Mouse (Mus musculus) c-Kit-positive CD71-positive TER-119-positive erythroid progenitor cells, embryonic 14.5 days (primary cell): ENCODE data around the gene Isg20l2.

ENCODE experiments used
- DNase-seq: peaks from one replicate; pipeline ENCODE4 v3.0.0-alpha.2; 2013; ENCODE audit warnings: low spot score

Gene Isg20l2

GRCm38 (mm10) chr3:87913491-87913890 lies 16.6 kb upstream of the Isg20l2 start:
- DNase-seq, result no peak

DNA sequence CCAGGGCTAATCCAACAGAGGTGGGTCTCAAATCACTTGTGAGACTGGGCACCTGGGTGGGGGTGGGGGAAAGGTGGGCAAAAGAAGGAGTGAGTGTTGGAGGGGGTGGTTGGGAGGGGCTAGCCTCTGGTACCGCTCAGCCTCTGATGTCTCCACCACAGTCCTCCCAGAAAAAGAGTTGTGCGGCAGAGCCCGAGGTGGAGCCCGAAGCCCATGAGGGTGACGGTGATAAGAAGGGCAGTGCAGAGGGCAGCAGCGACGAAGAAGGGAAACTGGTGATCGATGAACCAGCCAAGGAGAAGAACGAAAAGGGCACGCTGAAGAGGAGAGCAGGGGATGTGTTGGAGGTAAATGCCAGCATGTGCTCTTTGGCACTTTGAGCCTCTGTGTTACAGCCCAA lies 16.2 kb upstream of the Isg20l2 start:
- no peak for DNase-seq

DNA sequence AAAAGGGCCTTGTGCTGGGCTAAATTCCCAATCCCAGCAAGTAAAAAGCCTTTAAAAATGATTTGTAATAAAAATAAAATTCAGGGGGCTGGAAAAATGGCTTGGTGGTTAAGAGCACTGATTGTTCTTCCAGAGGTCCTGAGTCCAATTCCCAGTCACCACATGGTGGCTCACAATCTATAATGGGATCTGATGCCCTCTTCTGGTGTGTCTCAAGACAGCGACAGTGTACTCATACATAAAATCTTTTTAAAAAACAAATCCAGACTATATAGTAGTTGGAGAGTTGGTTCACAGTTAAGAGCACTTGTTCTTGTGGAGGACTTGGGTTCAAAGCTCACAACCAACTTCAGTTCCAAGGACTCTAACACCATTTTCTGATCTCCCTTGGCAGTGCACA lies 13.1 kb upstream of the Isg20l2 start:
- no peak for DNase-seq

DNA sequence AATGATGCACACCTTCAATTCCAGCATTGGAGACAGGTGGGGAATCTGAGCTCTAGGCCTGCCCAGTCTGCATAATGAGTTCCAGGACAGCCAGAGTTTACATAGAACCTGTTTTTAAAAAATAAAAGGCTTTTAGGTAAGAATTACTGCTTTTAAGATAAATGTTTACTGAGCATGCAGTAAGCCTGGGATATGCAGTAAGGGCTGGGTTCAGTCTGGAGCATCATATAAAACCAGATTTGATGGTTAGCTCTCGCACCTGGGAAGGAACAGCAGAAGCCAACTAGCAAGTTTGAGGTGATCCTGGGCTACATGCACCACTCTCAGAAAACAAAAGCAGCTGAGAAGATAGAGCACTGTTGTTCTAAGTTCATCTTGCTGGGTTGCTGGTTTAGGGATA lies 11.6 kb upstream of the Isg20l2 start:
- no peak for DNase-seq

DNA sequence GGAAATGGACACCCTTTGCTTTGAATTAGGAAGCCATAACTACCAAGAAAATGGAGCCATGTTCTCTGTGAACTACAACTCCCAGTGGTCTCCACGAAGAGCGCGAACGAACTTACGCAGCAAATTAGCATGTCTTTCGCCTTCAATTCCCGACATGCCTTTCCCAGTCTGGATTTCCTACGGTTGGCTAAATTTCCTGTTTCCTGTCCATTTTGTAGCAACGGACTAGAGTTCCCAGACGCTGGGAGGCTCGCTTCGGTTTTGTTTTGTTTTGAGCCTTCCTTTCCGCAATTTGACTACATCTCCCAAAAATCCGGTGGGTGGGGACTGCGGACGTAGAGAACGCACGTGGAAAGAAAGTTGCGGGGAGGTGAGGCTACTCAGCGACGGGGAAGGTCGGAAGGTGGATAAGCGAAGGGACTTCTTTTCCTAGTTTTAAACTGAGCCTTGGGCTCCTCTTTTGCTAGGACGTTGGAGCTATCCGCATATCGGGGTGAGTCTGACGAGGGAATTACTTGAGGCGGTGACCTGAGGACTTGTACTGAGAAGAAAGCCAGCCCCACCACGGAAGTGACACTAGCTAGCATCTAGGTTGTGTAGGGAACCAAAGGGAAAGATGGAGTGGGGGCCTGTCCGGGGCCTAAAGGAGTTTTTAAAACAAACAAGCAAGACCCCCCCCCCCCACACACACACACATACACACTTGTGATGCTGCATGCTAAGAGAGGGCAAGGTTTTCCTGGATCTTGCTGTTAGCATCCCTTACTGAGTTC lies 10.6 kb upstream of the Isg20l2 start, which contains the start of gene Mrpl24:
TSS of gene Mrpl24 (plus strand) at position 171 of the 773 bp plus-strand sequence.
- DNase-seq, result peak; percentile 78

DNA sequence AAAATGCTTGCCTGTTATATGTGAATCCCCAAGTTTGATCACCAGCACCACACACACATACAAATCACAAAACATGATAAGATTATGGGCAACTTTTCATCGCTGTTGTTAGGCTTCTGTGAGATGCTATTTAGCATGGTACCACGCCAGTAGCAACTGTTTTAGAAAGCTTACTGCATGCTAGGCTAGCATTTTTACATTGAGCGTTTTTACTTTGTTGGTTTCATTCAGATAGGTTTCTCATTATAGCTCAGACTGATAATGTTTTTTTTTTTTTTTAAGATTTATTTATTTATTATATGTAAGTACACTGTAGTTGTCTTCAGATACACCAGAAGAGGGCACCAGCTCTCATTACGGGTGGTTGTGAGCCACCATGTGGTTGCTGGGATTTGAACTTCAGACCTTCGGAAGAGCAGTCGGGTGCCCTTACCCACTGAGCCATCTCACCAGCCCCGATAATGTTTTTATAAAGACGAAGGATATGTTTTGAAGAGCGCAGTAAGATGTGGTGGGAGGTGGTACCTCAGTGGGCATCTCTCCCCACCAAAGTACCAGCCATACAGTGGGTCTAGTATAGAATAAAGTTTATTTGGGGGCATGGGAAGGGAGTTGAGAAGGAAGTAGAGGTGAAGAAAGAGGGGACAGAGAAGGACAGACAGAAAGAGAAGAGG lies 9.7 kb upstream of the Isg20l2 start:
- DNase-seq, result no peak

GRCm38 (mm10) chr3:87924996-87925395 lies 5.1 kb upstream of the Isg20l2 start:
- DNase-seq, result no peak

DNA sequence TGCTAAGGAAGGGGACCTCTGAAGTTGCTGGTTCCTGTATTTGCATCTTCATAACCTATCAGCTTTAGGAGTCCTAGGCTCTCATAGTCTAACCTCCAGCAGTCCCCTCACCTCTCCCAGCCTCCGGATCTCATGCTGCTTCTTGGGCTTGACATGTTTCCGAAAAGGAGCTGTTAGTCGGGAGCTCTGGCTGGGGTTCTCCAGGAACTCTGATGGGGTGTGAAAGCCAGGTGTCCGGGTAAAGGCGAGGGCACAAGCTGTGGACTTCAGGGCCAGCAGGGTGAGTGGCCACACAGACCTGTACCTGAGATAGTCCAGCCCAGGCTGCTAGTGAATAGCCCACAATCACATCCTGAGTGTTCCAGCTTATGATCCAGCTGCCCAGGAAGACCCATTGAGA lies 2.7 kb upstream of the Isg20l2 start:
- DNase-seq, result no peak

DNA sequence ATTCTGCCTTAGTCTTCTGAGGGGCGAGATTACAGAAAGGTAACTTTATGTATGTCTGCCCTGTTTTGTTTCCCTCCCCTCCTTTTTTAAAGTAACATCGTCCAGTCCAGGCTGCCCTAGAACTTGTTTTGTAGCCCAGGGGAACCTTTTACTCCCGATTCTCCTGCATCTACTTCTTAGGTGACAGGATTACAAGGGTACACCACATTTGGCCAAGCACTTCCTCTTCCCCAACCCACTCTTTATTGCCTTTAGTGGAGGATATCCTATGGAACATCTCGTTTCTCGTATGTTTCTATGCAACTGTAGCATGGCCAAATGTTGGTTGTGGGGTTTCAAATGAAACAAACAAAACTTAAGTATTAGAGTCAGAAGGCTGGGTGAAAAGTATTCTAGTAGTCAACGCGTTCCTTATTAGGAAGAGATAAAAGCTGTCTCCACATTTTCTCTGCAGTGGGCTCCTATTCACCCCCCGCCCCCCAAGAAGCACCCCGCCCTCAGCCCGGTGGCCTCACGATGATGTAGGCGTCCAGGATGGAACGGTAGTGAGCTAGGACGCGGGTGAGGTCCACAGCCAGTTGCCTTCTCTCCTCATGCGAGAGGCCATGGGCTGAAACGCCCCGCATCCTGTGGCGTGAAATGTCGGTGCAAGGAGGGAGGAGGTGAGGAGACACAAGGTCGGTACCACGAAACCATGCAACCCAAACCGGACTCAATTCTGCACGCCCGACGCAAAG lies 605 bp upstream of the Isg20l2 start:
- DNase-seq, result no peak

DNA sequence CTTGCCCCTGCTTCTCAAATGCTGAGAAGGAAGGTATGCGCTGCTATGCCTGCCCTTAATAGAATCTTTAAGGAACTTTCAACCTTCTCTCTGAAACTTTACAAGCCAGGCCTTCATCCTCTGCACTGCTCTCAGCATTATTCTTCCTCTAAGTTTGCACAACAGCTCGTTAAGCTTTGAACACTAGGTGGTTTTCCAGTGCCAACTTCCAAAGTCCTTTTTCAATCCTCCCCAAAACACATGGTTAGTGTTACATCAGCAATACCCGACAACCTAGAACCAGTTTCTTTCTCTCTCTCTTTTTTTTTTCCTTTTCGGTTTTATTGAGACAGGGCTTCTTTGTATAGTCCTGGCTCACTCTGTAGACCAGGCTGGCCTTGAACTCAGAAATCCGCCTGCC lies 3.9 kb downstream of the Isg20l2 start:
- DNase-seq, result no peak

GRCm38 (mm10) chr3:87934501-87934900 lies 4.4 kb downstream of the Isg20l2 start:
- no peak for DNase-seq

DNA sequence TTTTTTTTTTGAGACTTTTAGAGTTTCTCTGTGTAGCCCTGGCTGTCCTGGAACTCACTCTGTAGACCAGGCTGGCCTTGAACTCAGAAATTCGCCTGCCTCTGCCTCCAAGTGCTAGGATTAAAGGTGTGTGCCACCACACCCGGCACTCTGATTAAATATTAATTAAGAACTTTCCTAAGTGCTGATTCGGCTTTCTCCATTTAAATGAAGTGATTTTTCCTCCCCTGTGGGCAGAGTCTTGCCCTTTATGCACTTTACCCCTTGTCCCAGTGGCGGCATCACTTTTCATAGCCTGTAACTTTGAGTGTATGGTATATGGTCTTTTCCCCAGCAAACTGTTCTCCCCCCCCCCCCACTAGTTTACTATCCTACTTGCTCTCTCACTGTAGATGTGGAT lies 5.1 kb downstream of the Isg20l2 start:
- DNase-seq, result no peak

GRCm38 (mm10) chr3:87935776-87936175 lies 5.7 kb downstream of the Isg20l2 start:
- peak; percentile 62 for DNase-seq

GRCm38 (mm10) chr3:87940611-87941010 lies 10.5 kb downstream of the Isg20l2 start:
- no peak for DNase-seq

DNA sequence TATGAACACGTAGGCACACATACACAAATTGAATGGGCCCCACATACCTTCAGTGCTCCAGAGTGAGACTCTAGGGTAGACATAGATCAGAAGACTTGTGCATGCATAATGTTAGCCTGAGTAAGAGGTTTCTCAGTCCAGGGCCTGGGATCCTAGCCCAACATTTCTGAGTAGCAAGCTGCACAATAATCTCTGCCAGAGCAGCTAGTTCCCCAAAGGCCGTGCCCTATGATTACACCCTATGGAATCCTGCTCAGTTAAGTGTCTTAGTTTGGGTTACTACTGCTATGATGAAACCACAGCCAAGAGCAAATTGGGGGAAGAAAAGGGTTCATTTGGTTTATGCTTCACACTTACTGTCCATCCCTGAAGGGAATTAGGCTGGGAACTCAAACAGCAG lies 12.4 kb downstream of the Isg20l2 start:
- no peak for DNase-seq

DNA sequence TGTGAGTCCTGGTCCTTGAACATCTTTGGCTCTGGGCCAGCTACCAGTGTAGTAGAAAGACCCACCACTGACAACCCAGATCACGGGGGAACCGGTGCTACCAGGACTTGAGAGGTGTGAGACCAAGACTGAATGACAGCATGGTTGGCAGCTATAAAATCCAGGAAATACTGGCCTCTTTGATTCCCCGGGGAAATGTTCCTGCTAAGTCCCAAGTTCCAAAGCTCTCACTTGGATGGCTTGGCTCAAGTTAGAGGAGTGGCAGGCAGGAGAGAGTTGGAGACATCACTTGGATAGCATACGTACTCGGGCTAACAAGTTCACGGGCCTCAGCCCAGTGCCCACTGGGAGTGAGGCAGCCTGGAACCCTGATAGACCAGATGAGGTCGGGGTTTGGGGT lies 13.5 kb downstream of the Isg20l2 start:
- DNase-seq, result no peak

DNA sequence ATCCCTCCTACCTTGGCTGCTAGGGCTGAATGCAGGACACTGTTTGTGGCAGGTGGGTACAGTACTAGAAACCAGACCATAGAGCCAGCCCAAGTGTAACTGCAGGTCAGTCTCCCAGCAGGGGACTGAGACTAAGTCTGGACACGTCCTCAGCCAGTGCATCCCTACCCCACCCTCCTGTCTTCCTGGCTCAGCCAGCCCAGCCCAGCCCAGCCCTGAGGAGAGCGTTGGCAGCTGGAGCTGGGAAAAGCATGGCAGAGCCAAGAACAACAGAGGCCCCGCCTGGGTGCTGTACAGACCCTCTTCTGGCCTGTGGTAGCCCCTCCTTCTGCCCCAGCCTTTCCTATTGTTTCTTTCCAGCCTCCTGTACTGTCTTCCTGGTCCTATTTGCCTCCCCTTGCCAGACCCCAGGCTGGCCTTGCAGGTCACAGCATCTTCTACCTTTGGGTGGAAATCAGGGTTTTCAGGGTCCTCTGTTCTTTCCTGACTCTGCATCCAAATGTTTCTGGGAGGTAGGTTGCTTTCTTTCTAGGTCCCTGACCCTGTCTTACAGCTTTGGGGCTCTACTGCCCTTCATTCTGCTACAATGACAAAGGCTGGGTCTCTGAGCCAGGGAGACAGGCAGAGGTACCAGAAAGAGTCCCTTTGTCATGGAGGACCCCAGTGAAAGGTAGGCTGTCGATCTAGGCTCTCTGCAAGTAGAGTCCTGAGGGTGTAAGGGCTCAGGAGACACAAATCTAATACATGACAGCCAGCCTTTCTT lies 14.9 kb downstream of the Isg20l2 start:
- DNase-seq, result no peak

DNA sequence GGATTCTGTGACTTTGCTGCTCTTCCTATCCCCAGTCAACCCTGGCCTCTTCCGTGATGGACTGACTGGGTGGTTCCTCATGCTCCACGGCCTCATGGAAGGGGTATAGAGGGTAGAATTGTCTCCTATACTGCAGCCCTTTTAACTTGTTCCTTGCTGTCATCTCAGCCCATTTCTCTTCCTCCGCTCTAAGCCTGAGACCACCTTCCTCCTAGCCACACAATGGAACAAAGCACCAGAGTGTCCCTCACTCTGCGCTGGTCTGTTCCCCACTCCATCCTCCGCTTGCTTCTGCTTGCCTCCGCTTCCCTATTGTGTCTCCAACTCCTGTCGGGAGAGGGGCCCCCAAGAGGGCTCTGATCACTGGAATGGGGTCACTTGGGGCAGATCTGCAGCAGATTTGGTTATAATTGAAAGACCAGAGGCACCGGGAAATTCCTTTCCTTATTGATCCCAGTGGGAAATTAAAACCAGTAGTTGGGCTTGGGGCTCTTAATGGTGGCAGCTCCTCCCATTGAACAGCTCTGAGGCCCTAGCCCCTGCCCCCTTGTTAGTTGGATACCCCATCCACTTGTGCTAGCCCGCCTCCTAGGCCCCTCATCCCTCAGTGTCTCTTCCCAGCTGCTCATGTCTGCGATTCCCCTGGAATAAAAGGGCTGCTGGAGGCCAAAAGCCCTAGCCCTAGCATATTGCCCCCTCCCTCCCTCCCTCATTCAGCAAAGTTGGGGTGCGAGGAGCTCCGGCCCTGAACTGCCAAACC lies 15.8 kb downstream of the Isg20l2 start:
- DNase-seq, result no peak

- DNase-seq, result no peak
Measured at GRCm38 (mm10) chr3:87946541-87946860, 16.4 kb downstream of the Isg20l2 start.

DNA sequence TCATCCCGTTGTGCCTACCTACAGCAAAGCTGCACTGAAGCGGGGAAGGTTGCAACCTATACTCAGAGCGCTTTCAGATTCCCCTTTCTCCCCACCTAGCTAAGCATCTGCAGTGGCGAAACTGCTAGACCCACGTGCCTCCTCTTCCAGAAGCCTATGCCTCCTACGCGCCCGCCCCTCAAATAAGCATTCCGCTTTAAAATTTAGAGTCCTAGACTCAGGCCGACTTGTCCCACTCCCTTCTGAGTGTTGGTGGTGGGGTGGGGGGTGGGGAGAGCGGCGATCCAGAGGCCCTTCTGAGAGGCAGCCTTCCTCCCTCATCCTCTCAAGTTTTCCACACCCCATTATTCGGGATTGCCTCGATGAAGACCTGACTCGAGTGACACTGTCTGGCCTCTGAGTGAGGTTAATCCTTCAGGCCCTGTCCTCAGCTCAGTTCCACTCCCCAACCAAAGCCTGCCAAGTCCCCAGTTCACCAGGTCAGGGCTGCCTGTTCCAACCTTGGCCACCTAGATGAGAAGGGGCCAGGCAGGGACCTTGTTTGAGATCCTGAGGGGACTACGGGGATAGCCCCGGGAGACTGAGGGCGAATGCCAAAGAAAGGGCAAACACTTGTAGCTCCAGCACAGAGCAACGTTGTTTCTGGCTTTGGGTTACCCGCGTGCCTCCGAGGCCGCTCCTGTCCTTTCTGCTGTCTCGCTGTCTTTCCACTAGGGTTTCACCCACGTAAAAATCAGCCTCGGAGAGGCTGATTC lies 17.1 kb downstream of the Isg20l2 start:
- no peak for DNase-seq

- no peak for DNase-seq
Measured at GRCm38 (mm10) chr3:87947811-87948199, 17.7 kb downstream of the Isg20l2 start.
